Mouse (Mus musculus): Measurements from ENCODE around the gene Rsph14.

- TF ChIP-seq TAL1 (IDR thresholded peaks at IDR 0.05; ENCODE audit: low read length) (no peak), GATA1 (IDR thresholded peaks at IDR 0.05; ENCODE audit: low read length) (no peak)
Measured at GRCm38 (mm10) chr10:75016481-75016880, 15.9 kb downstream of the Rsph14 start.

All from erythroblast, embryonic 14.5 days (primary cell).